Mouse (Mus musculus) myocyte (in vitro differentiated cells): ENCODE results near the gene Ubr7. TPM values are rescaled to one million over a fixed set of nuclear protein-coding genes. Genes with fewer than 3 reads are reported as not detected.

Experiments
- H3K27me3 ChIP-seq: one replicate; pipeline ENCODE4 v1.6.1; 2011; ENCODE audit not compliant: control insufficient read depth, insufficient read depth, insufficient read length
- H3K36me3 ChIP-seq: one replicate; pipeline ENCODE4 v1.6.1; 2011; ENCODE audit not compliant: control insufficient read depth, insufficient read depth
- H3K4me2 ChIP-seq: one replicate; pipeline ENCODE4 v1.6.1; 2011; ENCODE audit warnings: low read depth, control low read depth
- H3K4me3 ChIP-seq: one replicate; pipeline ENCODE4 v1.5.1; 2011; ENCODE audit warnings: mild to moderate bottlenecking, control low read depth, moderate library complexity
- H3K79me2 ChIP-seq: one replicate; pipeline ENCODE4 v1.6.1; 2011; ENCODE audit not compliant: control insufficient read depth, insufficient read depth
- H3ac ChIP-seq: one replicate; pipeline ENCODE4 v1.6.1; 2011; ENCODE audit not compliant: control insufficient read depth, insufficient read length
- CEBPB ChIP-seq: IDR thresholded peaks from 2 replicates; pipeline ENCODE4 v1.6.1; 2011; ENCODE audit warnings: mild to moderate bottlenecking, moderate library complexity; ENCODE audit not compliant: poor library complexity, insufficient read depth, severe bottlenecking
- E2F4 ChIP-seq: IDR thresholded peaks from one replicate; pipeline ENCODE4 v1.6.1; 2011; ENCODE audit warnings: mild to moderate bottlenecking, control low read depth, moderate library complexity; ENCODE audit not compliant: insufficient read depth
- MAX ChIP-seq: IDR thresholded peaks from one replicate; pipeline ENCODE4 v1.6.1; 2011; ENCODE audit warnings: low read depth, mild to moderate bottlenecking, control low read depth
- MYOD1 ChIP-seq, 3 experiments: IDR thresholded peaks; one replicate each; pipeline ENCODE4 v1.6.1; 2011; ENCODE audit warnings: control low read depth in 2 of 3, low read depth in 2 of 3, mild to moderate bottlenecking in 2 of 3, moderate library complexity in 1 of 3; ENCODE audit not compliant: insufficient read length in 2 of 3, control insufficient read depth in 1 of 3
- MYOG ChIP-seq, 3 experiments: IDR thresholded peaks; one replicate each; pipeline ENCODE4 v1.6.1; 2011; ENCODE audit warnings: control low read depth in 2 of 3, low read depth in 2 of 3, mild to moderate bottlenecking in 2 of 3; ENCODE audit not compliant: insufficient read length in 2 of 3, control insufficient read depth in 1 of 3, insufficient read depth in 1 of 3
- POLR2A ChIP-seq: IDR thresholded peaks from one replicate; pipeline ENCODE4 v1.6.1; 2011; ENCODE audit warnings: low read depth, mild to moderate bottlenecking, control low read depth, moderate library complexity; ENCODE audit not compliant: insufficient read length
- POLR2AphosphoS2 ChIP-seq: IDR thresholded peaks from one replicate; pipeline ENCODE4 v1.6.1; 2011; ENCODE audit warnings: low read depth, control low read depth; ENCODE audit not compliant: insufficient read length
- REST ChIP-seq: IDR thresholded peaks from one replicate; pipeline ENCODE4 v1.6.1; 2011; ENCODE audit warnings: mild to moderate bottlenecking, control low read depth, moderate library complexity; ENCODE audit not compliant: insufficient read depth, insufficient read length
- SRF ChIP-seq: IDR thresholded peaks from one replicate; pipeline ENCODE4 v1.6.1; 2011; ENCODE audit warnings: low read depth; ENCODE audit not compliant: control insufficient read depth, insufficient read length
- TCF12 ChIP-seq: IDR thresholded peaks from one replicate; pipeline ENCODE4 v1.6.1; 2011; ENCODE audit warnings: mild to moderate bottlenecking, control low read depth; ENCODE audit not compliant: poor library complexity, insufficient read depth, severe bottlenecking
- TCF3 ChIP-seq: IDR thresholded peaks from one replicate; pipeline ENCODE4 v1.6.1; 2011; ENCODE audit warnings: low read depth, control low read depth; ENCODE audit not compliant: insufficient read length
- USF1 ChIP-seq: IDR thresholded peaks from one replicate; pipeline ENCODE4 v1.6.1; 2011; ENCODE audit warnings: low read depth, mild to moderate bottlenecking, control low read depth, moderate library complexity
- polyA plus RNA-seq: library from polyadenylated mRNA; unstranded; fragments of >200 nt; fragmentation: generic; extraction: Trizol; gene quantifications from one replicate; pipeline ENCODE4 v1.2.1, GENCODE M21; 2012; ENCODE audit warnings: missing spikeins

Ubr7 gene
- polyA plus RNA-seq, 1 experiment, result 14.7 TPM

DNA sequence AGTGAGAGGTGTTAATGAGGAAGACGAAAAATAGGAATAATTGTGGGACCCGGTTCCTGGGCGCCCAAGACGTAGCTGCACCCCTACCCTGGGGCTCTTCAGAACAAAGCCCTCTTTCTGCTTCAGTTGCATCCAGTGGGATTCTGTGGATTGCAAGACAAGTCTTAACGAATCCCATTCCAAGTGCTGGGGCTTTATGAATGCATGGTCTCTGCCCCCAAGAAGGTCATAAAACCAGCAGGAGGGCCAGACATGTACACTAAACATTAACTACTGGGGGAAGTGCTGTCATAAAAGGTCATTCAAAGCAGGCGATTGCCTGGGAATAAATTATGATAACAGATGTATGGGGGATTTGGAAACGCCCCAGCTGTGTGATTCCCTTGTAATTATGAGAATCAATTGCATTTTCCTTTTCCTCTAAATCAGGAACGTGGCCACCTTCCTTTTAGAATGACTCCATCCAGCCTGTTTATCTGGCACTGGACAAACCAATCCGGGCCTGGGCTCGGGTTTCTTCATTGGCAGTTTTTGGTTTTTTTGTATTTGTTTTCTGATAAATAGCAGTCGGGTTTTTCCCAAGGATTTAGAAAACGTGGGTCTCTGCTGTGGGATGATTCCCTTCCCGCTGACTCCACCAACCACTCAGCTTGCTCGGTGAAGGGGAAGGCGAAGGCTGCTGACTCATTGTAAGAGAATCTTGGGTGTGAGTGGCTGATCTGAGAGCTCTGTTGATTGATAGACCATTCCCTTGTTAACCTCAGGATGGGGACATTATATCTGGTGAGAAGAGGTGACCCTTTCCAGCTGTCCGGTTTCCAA is 26.8 kb upstream of the Ubr7 start:
- no peak overlapping the region for H3K4me3 ChIP-seq
- no peak for TF ChIP-seq USF1
- TF ChIP-seq POLR2A, result no peak
- no peak for TF ChIP-seq SRF
- no peak for TF ChIP-seq REST
- TF ChIP-seq MYOD1 (IDR thresholded peaks at IDR 0.05; ENCODE audit: control insufficient read depth in 1 of 3, insufficient read length in 2 of 3, low read depth in 2 of 3), result no peak
- TF ChIP-seq TCF3, result no peak
- TF ChIP-seq MAX, result no peak
- TF ChIP-seq MYOG (IDR thresholded peaks at IDR 0.05; ENCODE audit: control insufficient read depth in 1 of 3, insufficient read depth in 1 of 3, insufficient read length in 2 of 3, low read depth in 2 of 3), result no peak
- no peak for TF ChIP-seq TCF12
- TF ChIP-seq POLR2AphosphoS2, result no peak
- TF ChIP-seq CEBPB, result no peak
- TF ChIP-seq E2F4, result no peak
- no peaks in the 10 kb centered on the region for H3K27me3 ChIP-seq
- no peak overlapping the region for H3ac ChIP-seq
- no peaks in the 10 kb centered on the region for H3K79me2 ChIP-seq
- H3K4me2 ChIP-seq, result peak overlapping the region; percentile 80
- H3K36me3 ChIP-seq, result no peaks in the 10 kb centered on the region

DNA sequence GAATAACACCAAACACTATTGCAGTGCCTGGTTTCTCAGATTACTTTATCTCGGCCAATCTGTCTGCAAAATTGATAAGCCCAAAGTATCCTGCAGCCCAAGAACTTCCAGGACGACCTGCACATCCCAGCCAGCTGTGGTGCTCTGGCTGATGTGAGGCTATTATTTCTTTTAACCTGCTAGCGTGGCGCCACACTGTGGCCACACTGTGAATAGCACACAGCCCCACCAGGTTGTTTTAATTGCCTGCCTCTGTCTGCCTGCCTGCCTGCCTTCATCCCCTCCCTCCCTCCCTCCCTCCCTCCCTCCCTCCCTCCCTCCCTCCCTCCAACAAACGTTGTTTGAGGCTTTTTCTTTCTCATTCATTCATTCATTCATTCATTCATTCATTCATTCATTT is 24.4 kb upstream of the Ubr7 start:
- TF ChIP-seq POLR2AphosphoS2 (no peak), TCF3 (no peak), TCF12 (no peak), SRF (no peak), MYOD1 (IDR thresholded peaks at IDR 0.05; ENCODE audit: control insufficient read depth in 1 of 3, insufficient read length in 2 of 3, low read depth in 2 of 3) (no peak), MYOG (IDR thresholded peaks at IDR 0.05; ENCODE audit: control insufficient read depth in 1 of 3, insufficient read depth in 1 of 3, insufficient read length in 2 of 3, low read depth in 2 of 3) (no peak), POLR2A (no peak), USF1 (no peak), REST (no peak), MAX (no peak), E2F4 (no peak), CEBPB (no peak)
- Histone ChIP-seq H3K27me3 (no peaks in the 10 kb centered on the region), H3K4me3 (no peak overlapping the region), H3K79me2 (no peaks in the 10 kb centered on the region), H3K4me2 (no peak overlapping the region), H3K36me3 (no peaks in the 10 kb centered on the region), H3ac (no peak overlapping the region)

DNA sequence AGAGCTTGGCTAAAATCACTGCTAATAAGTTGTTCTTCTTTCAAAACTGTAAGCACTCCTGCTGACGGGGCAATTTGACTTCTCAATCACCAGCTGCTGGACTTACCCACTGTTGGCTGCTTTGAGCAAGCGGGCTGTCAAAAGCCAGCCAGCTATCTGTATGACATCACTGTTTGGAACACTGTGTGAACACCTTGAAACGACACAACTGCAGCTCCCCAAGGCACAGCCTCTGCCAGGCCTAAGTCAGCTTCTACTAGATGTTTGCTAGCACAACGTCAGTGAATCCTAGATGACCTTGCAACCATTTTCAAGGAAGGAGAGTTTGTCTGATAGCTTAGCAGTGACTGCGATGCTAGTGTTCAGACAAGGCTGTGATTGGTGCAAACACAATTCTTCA is 18.7 kb upstream of the Ubr7 start:
- TF ChIP-seq REST (no peak), CEBPB (no peak), E2F4 (no peak), USF1 (no peak), TCF12 (no peak), POLR2AphosphoS2 (no peak), MAX (no peak), SRF (no peak), MYOG (IDR thresholded peaks at IDR 0.05; ENCODE audit: control insufficient read depth in 1 of 3, insufficient read depth in 1 of 3, insufficient read length in 2 of 3, low read depth in 2 of 3) (no peak), MYOD1 (IDR thresholded peaks at IDR 0.05; ENCODE audit: control insufficient read depth in 1 of 3, insufficient read length in 2 of 3, low read depth in 2 of 3) (no peak), TCF3 (no peak), POLR2A (no peak)
- H3ac ChIP-seq, result no peak overlapping the region
- no peaks in the 10 kb centered on the region for H3K27me3 ChIP-seq
- H3K4me3 ChIP-seq, result no peak overlapping the region
- H3K79me2 ChIP-seq, result peaks cover 3% of the 10 kb centered on the region
- H3K4me2 ChIP-seq, result no peak overlapping the region
- H3K36me3 ChIP-seq, result no peaks in the 10 kb centered on the region

DNA sequence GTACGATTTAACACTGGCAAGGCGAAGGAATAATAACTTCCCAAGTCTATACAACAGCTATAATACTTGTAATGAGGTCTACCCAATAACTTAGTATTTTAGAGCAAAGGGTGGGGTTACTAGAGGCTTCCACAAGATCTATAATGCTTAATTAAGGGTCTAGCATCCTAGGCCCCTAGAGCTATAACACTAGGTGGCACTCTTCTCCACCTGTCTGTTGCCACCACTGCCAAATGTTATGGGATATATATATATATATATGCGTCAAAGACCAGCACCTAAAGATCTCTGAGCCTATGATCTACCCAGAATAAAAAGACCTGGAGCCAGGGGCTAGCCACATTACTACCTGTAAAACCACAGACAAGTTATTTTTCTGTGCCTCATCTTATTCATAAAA is 17.5 kb upstream of the Ubr7 start:
- Histone ChIP-seq H3K4me3 (no peak overlapping the region), H3ac (no peak overlapping the region), H3K4me2 (no peak overlapping the region), H3K79me2 (peaks cover 15% of the 10 kb centered on the region), H3K36me3 (no peaks in the 10 kb centered on the region), H3K27me3 (no peaks in the 10 kb centered on the region)
- no peak for TF ChIP-seq TCF12
- TF ChIP-seq SRF, result no peak
- TF ChIP-seq CEBPB, result no peak
- no peak for TF ChIP-seq POLR2A
- no peak for TF ChIP-seq MAX
- TF ChIP-seq USF1, result no peak
- TF ChIP-seq POLR2AphosphoS2, result no peak
- no peak for TF ChIP-seq MYOG (IDR thresholded peaks at IDR 0.05; ENCODE audit: control insufficient read depth in 1 of 3, insufficient read depth in 1 of 3, insufficient read length in 2 of 3, low read depth in 2 of 3)
- no peak for TF ChIP-seq MYOD1 (IDR thresholded peaks at IDR 0.05; ENCODE audit: control insufficient read depth in 1 of 3, insufficient read length in 2 of 3, low read depth in 2 of 3)
- TF ChIP-seq E2F4, result no peak
- TF ChIP-seq TCF3, result no peak
